Mouse (Mus musculus) stomach, postnatal 0 days (tissue): ENCODE measurements around the gene Zdhhc1. TPM values are rescaled to one million over a fixed set of nuclear protein-coding genes. Genes with fewer than 3 reads are reported as not detected.

Source experiments
- ATAC-seq: fragments of 200-750 bp; cut with Nextera tagmentation; 2 replicates; pipeline ENCODE4 v1.8.0; 2017; ENCODE audit not compliant: low FRiP score, low TSS enrichment
- DNase-seq: peaks from one replicate; pipeline ENCODE4 v3.0.0-alpha.2; 2016; ENCODE audit warnings: low spot score
- H3K27ac ChIP-seq: fragments of 300-500 bp; sonication (generic); replicated peaks from 2 replicates; pipeline ENCODE4 v1.5.1; 2014; ENCODE audit warnings: mild to moderate bottlenecking, control low read depth
- H3K27me3 ChIP-seq: fragments of 300-500 bp; sonication (generic); 2 replicates; pipeline ENCODE4 v1.6.1; 2014; ENCODE audit warnings: low read length; ENCODE audit not compliant: control insufficient read depth, insufficient read depth
- H3K36me3 ChIP-seq: fragments of 300-500 bp; sonication (generic); 2 replicates; pipeline ENCODE4 v1.6.1; 2014; ENCODE audit warnings: low read length, mixed read lengths; ENCODE audit not compliant: control insufficient read depth, insufficient read depth
- H3K4me1 ChIP-seq: fragments of 300-500 bp; sonication (generic); replicated peaks from 2 replicates; pipeline ENCODE4 v1.6.1; 2014; ENCODE audit warnings: antibody characterized with exemption; ENCODE audit not compliant: control insufficient read depth, insufficient read depth
- H3K4me2 ChIP-seq: fragments of 300-500 bp; sonication (generic); replicated peaks from 2 replicates; pipeline ENCODE4 v1.6.1; 2014; ENCODE audit warnings: low read depth, mild to moderate bottlenecking, control low read depth, moderate library complexity
- H3K4me3 ChIP-seq: fragments of 300-500 bp; sonication (generic); 2 replicates; pipeline ENCODE4 v1.5.1; 2014; ENCODE audit warnings: low read depth, low read length, control low read depth
- H3K9ac ChIP-seq: fragments of 300-500 bp; sonication (generic); 2 replicates; pipeline ENCODE4 v1.6.1; 2014; ENCODE audit warnings: mild to moderate bottlenecking, low read length, control low read depth, mixed read lengths
- H3K9me3 ChIP-seq: fragments of 300-500 bp; sonication (generic); 2 replicates; pipeline ENCODE4 v1.6.1; 2016; ENCODE audit warnings: low read length; ENCODE audit not compliant: control insufficient read depth
- CTCF ChIP-seq: IDR thresholded peaks from 2 replicates; pipeline ENCODE4 v1.5.1; 2016; ENCODE audit warnings: antibody characterized with exemption, low read depth, mild to moderate bottlenecking, moderate library complexity
- EP300 ChIP-seq: optimal IDR thresholded peaks from 2 replicates; pipeline ENCODE3; 2016; ENCODE audit warnings: antibody characterized with exemption
- WGBS: fragments of 180-500 bp; shearing (Covaris S2); extraction: QIAGEN DNeasy Blood & Tissue Kit; methylation state at CpG from one replicate; pipeline ENCODE4 v1.1.7; 2014; 5-methylcytosine and 5-hydroxymethylcytosine counted together
- polyA plus RNA-seq: library from polyadenylated mRNA; unstranded; fragments of >200 nt; fragmentation: Nextera tagmentation; extraction: Ambion mirVana; gene quantifications from 2 replicates; pipeline ENCODE4 v1.2.1, GENCODE M21; 2015

Gene Zdhhc1
- polyA plus RNA-seq, 1 experiment from 2014 or later, result 15.6 TPM

DNA sequence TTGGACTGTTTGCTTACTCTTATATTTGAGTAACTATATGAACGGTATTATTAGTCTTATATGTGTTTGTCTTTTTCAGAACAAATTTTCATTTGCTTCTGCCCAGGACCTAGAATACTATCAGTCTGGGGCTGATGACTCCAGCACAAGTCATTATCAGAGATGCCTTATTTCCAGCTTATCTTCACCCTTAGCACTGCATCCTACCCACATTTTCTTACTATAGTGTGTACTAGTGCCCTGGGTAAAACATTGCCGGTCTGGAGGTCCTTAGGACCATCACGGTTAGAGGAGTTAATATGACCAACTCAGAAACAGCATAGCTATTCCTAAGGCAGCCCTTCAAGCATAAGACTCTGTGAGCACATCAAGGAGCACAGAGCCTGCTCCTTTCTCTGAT is 48.5 kb downstream of the Zdhhc1 start:
- no peak for ATAC-seq

DNA sequence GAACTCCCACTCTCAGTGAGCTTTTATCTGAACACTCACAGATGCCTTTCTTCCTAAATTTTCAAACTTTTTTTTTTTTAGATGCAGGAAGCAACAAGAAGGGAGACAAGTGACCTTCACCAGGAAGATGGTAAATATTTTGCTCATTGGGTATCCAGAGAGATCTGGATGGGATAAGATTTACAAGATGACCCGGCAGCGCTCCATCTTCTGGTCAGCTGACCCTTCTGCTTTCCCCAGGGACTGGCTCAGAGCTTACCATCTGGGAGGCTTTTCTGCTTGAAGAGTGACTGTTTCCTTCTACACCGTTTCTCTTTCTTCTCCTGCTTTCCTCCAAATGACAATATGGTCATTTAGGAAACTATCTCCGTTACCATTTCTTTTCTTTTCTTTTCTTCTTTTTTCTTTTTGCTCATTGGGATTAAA is 50.6 kb downstream of the Zdhhc1 start:
- no peak overlapping the region for H3K9ac ChIP-seq
- TF ChIP-seq EP300 (no peak), CTCF (no peak)
- ATAC-seq, result no peak
- no peaks in the 10 kb centered on the region for H3K4me1 ChIP-seq
- 37% methylated on average over 4 of the region's 4 CpGs for WGBS
- no peaks in the 10 kb centered on the region for H3K9me3 ChIP-seq
- H3K36me3 ChIP-seq, result no peaks in the 10 kb centered on the region
- no peak overlapping the region for H3K4me2 ChIP-seq
- DNase-seq, result no peak
- no peaks in the 10 kb centered on the region for H3K27me3 ChIP-seq
- H3K27ac ChIP-seq, result no peak overlapping the region
- no peak overlapping the region for H3K4me3 ChIP-seq

More for the DNA sequence above, 48.5 kb downstream of the Zdhhc1 start:
- Histone ChIP-seq H3K27me3 (no peaks in the 10 kb centered on the region), H3K27ac (no peak overlapping the region), H3K4me1 (no peaks in the 10 kb centered on the region), H3K36me3 (no peaks in the 10 kb centered on the region), H3K4me3 (no peak overlapping the region), H3K9ac (no peak overlapping the region), H3K4me2 (no peak overlapping the region), H3K9me3 (no peaks in the 10 kb centered on the region)
- no peak for DNase-seq
- 80% methylated on average over 3 of the region's 3 CpGs for WGBS
- no peak for TF ChIP-seq CTCF
- no peak for TF ChIP-seq EP300

DNA sequence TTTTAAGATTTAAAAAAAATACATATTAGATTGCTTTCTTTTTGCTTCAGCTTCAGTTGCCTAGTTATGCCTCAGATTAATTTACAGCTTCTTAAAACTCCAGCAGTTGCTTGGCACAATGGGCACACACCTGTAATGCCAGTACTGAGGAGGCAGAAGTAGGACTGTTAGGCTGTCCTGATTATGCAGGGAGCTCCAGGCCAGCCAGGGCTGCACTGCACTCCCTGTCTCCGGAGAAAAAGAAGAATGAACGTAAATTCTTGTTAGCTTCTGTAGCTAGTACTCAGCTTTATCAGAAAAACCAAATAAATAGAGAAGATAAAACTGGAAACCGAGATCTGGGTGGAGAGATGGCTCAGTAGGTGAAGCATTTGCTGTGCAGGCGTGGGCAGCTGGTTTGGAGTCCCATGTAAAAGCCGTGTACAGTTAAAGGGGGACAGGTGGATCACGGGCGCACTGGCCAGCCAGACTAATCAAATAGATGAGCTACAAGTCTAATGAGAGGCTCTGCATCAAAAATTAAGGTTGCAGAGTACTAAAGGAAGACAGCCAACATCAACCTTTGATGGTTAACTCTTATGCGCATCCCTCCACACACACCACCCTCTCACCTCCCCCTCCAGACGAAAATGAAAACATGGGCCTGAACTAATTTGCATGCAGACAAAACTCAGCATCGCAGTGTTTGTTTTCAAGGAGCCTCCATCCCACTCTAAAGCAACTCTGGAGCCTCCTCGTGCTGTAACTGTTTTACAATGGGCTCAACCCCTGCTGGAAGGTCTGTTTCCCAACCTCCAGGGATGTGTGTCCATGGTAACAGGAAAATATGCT is 51.2 kb downstream of the Zdhhc1 start:
- Histone ChIP-seq H3K36me3 (no peaks in the 10 kb centered on the region), H3K9ac (no peak overlapping the region), H3K9me3 (no peaks in the 10 kb centered on the region), H3K4me2 (no peak overlapping the region), H3K27me3 (no peaks in the 10 kb centered on the region), H3K4me1 (no peaks in the 10 kb centered on the region), H3K4me3 (no peak overlapping the region), H3K27ac (no peak overlapping the region)
- TF ChIP-seq EP300, result no peak
- TF ChIP-seq CTCF, result no peak
- no peak for DNase-seq
- no peak for ATAC-seq
- WGBS, result 31% methylated on average over 11 of the region's 11 CpGs

- ATAC-seq (no peak), DNase-seq (no peak)
- WGBS, result 88% methylated on average over 5 of the region's 5 CpGs
- Histone ChIP-seq H3K27me3 (0 out of 2 replicates have a peak, but pooled peaks cover 2% of the 10 kb centered on the region), H3K4me3 (no peak overlapping the region), H3K27ac (no peak overlapping the region), H3K4me1 (no peaks in the 10 kb centered on the region), H3K4me2 (no peak overlapping the region), H3K9ac (no peak overlapping the region), H3K9me3 (no peaks in the 10 kb centered on the region), H3K36me3 (no peaks in the 10 kb centered on the region)
- TF ChIP-seq EP300 (no peak), CTCF (no peak)
These were observed 54.0 kb downstream of the Zdhhc1 start for GRCm38 (mm10) chr8:105442661-105443060.

- 11% methylated on average over 6 of the region's 6 CpGs for WGBS
- H3K9me3 ChIP-seq, result no peaks in the 10 kb centered on the region
- H3K9ac ChIP-seq, result no peak overlapping the region
- ATAC-seq, result peak; percentile 40; the same call in 1 of the 2 replicates
- DNase-seq, result peak; percentile 71
- TF ChIP-seq CTCF, result peak; percentile 71
- TF ChIP-seq EP300, result no peak
- no peak overlapping the region for H3K27ac ChIP-seq
- H3K27me3 ChIP-seq, result 0 out of 2 replicates have a peak, but pooled peaks cover 2% of the 10 kb centered on the region
- no peak overlapping the region for H3K4me2 ChIP-seq
- no peaks in the 10 kb centered on the region for H3K36me3 ChIP-seq
- no peaks in the 10 kb centered on the region for H3K4me1 ChIP-seq
- no peak overlapping the region for H3K4me3 ChIP-seq
These were observed 55.3 kb downstream of the Zdhhc1 start for GRCm38 (mm10) chr8:105441433-105441832.

DNA sequence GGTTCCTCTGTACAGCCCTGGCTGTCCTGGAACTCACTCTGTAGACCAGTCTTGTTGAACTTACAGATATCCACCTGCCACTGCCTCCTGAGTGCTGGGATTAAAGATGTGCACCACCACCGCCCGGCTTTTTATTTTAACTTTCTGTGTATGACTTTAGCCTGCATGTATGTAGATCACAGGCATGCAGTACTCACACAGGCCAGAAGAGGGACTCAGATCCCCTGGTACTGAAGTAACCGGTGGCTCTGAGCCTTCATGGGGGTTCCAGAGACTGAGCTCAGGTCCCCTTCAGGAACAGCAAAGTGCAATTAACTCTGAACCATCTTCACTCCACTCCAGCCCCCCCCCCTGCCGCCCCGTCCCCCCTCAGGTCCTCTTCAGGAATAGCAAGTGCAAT is 57.8 kb downstream of the Zdhhc1 start:
- ATAC-seq, result peak; percentile 60
- H3K4me1 ChIP-seq, result no peaks in the 10 kb centered on the region
- 47% methylated on average over 5 of the region's 5 CpGs for WGBS

More for the DNA sequence above, 57.8 kb downstream of the Zdhhc1 start:
- H3K27ac ChIP-seq, result no peak overlapping the region
- DNase-seq, result peak; percentile 66
- no peak overlapping the region for H3K4me3 ChIP-seq
- no peaks in the 10 kb centered on the region for H3K36me3 ChIP-seq
- no peak overlapping the region for H3K9ac ChIP-seq
- TF ChIP-seq EP300 (no peak), CTCF (peak; percentile 67)
- H3K9me3 ChIP-seq, result no peaks in the 10 kb centered on the region
- H3K27me3 ChIP-seq, result 0 out of 2 replicates have a peak, but pooled peaks cover 2% of the 10 kb centered on the region
- no peak overlapping the region for H3K4me2 ChIP-seq
